Comparison of ENCODE assay signal across 20 mouse cellular contexts in the genomic region with DNA sequence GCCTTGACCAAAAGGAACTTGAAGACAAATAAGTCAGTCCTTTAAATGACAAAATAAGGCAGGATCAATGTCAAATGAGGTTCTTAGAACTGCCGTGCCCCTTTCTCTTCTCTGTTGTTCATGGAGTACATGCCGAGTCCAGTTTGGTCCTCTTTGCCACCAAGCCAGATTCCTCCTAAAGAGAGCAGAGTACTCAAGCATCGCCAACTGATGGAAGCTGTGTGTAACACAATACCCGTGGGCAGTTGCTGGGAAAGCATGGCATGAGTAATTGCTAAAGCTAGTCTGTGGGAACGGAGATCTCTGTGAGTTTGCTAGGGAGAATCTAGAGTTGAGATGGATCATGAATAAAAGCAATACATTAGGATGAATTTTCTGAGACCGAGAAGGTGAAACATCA.
A peak's percentile ranks its signal among the peaks of the same experiment; 100 is the strongest.
DNase-seq lines count a peak whose midpoint lies in the region; ATAC-seq and TF ChIP-seq lines count a peak whose summit lies in the region.
"Had no signal": no experiment of that assay in that cellular context is flagged by ENCODE, and none has a peak within 500 bp of the region (broad histone marks: within the 10 kb centered on the region; RNA-seq: fewer than 3 reads in every experiment).

No protein-coding gene starts in this region.

- H3K27ac ChIP-seq in kidney, embryonic 14.5 days (ENCODE audit: low read depth, low read length): no peak overlapping the region
- H3K27ac ChIP-seq in limb, embryonic 14.5 days (replicated peaks; ENCODE audit: low read depth, low read length): no peak overlapping the region
- no peak overlapping the region for H3K27ac ChIP-seq in limb, embryonic 10.5 days
- H3K27ac ChIP-seq: embryonic facial prominence, embryonic 12.5 days; heart, embryonic 10.5 days; limb, embryonic 13.5 days; liver, embryonic 14.5 days; lung, embryonic 15.5 days; macrophage; midbrain, embryonic 10.5 days had no signal

- WGBS in kidney, embryonic 14.5 days: 46% methylated on average over 6 of the region's 6 CpGs
- WGBS in limb, embryonic 14.5 days: 75% methylated on average over 6 of the region's 6 CpGs
- WGBS in limb, embryonic 10.5 days: 82% methylated on average over 6 of the region's 6 CpGs

- no peak overlapping the region for H3K4me3 ChIP-seq in kidney, embryonic 14.5 days (ENCODE audit: low read length)
- no peak overlapping the region for H3K4me3 ChIP-seq in limb, embryonic 14.5 days (replicated peaks; ENCODE audit: low read length)
- H3K4me3 ChIP-seq in limb, embryonic 10.5 days: no peak overlapping the region
- H3K4me3 ChIP-seq: embryonic facial prominence, embryonic 12.5 days; heart, embryonic 10.5 days; limb, embryonic 13.5 days; lung, embryonic 15.5 days; midbrain, embryonic 10.5 days had no signal

- no peaks in the 10 kb centered on the region for H3K36me3 ChIP-seq in kidney, embryonic 14.5 days (ENCODE audit: control insufficient read depth, insufficient read depth, low read length)
- no peaks in the 10 kb centered on the region for H3K36me3 ChIP-seq in limb, embryonic 14.5 days (ENCODE audit: control insufficient read depth, insufficient read depth, low read length)
- H3K36me3 ChIP-seq in limb, embryonic 10.5 days: no peaks in the 10 kb centered on the region
- H3K36me3 ChIP-seq: embryonic facial prominence, embryonic 12.5 days; heart, embryonic 10.5 days; limb, embryonic 13.5 days; lung, embryonic 15.5 days; midbrain, embryonic 10.5 days had no signal

- peak; percentile 88 for ATAC-seq in kidney, embryonic 14.5 days (ENCODE audit: low FRiP score, low TSS enrichment)
- ATAC-seq in limb, embryonic 14.5 days (ENCODE audit: low FRiP score, low read depth): no peak
- ATAC-seq: CD4-positive, CD25-positive, alpha-beta regulatory T cell, adult 4 months had no signal

- no peaks in the 10 kb centered on the region for H3K27me3 ChIP-seq in kidney, embryonic 14.5 days (ENCODE audit: control insufficient read depth, insufficient read depth, low read length)
- no peaks in the 10 kb centered on the region for H3K27me3 ChIP-seq in limb, embryonic 14.5 days (ENCODE audit: control insufficient read depth, insufficient read depth, low read length)
- no peaks in the 10 kb centered on the region for H3K27me3 ChIP-seq in limb, embryonic 10.5 days (ENCODE audit: low read depth, poor library complexity, severe bottlenecking)
- H3K27me3 ChIP-seq: embryonic facial prominence, embryonic 12.5 days; limb, embryonic 13.5 days; lung, embryonic 15.5 days had no signal

- no peaks in the 10 kb centered on the region for H3K4me1 ChIP-seq in kidney, embryonic 14.5 days (ENCODE audit: control insufficient read depth, insufficient read depth, low read length)
- H3K4me1 ChIP-seq in limb, embryonic 14.5 days (ENCODE audit: control insufficient read depth, insufficient read depth, low read length): no peaks in the 10 kb centered on the region
- H3K4me1 ChIP-seq in limb, embryonic 10.5 days: no peaks in the 10 kb centered on the region
- H3K4me1 ChIP-seq: embryonic facial prominence, embryonic 12.5 days; heart, embryonic 10.5 days; limb, embryonic 13.5 days; lung, embryonic 15.5 days; midbrain, embryonic 10.5 days had no signal

- peak; percentile 22 to 33 for DNase-seq in cerebellum, postnatal 14 days
- no peak for DNase-seq in cerebellum, adult 8-10 months
- DNase-seq in kidney, postnatal 10 days: no peak
- DNase-seq in limb, embryonic 14.5 days (ENCODE audit: low spot score): peak; percentile 28
- DNase-seq in limb, embryonic 10.5 days (ENCODE audit: low spot score): no peak
- no peak for DNase-seq in embryo, embryonic 10.5 days (ENCODE audit: low spot score)
- no peak for DNase-seq in cerebellum, postnatal 4 days (ENCODE audit: low spot score in 2 of 2)
- DNase-seq: adrenal gland, postnatal 36 days; kidney, adult 11 months; right cerebral cortex, adult 18-20 months; thymus, postnatal 14 days had no signal

- H3K4me2 ChIP-seq in kidney, embryonic 14.5 days (replicated peaks; ENCODE audit: low read depth, low read length): no peak overlapping the region
- no peak overlapping the region for H3K4me2 ChIP-seq in limb, embryonic 14.5 days (replicated peaks; ENCODE audit: low read depth, low read length, severe bottlenecking)
- H3K4me2 ChIP-seq: embryonic facial prominence, embryonic 12.5 days; limb, embryonic 13.5 days; lung, embryonic 15.5 days had no signal

- no peaks in the 10 kb centered on the region for H3K9me3 ChIP-seq in kidney, embryonic 14.5 days (ENCODE audit: control insufficient read depth, low read length)
- no peaks in the 10 kb centered on the region for H3K9me3 ChIP-seq in limb, embryonic 14.5 days (ENCODE audit: control insufficient read depth, low read length)
- no peaks in the 10 kb centered on the region for H3K9me3 ChIP-seq in limb, embryonic 10.5 days (replicated peaks)
- H3K9me3 ChIP-seq: embryonic facial prominence, embryonic 12.5 days; heart, embryonic 10.5 days; limb, embryonic 13.5 days; lung, embryonic 15.5 days; midbrain, embryonic 10.5 days had no signal

- H3K9ac ChIP-seq in kidney, embryonic 14.5 days (ENCODE audit: low read depth, low read length): no peak overlapping the region
- H3K9ac ChIP-seq in limb, embryonic 14.5 days (ENCODE audit: low read depth, low read length, severe bottlenecking): no peak overlapping the region
- H3K9ac ChIP-seq: embryonic facial prominence, embryonic 12.5 days; limb, embryonic 13.5 days; liver, embryonic 14.5 days; lung, embryonic 15.5 days had no signal

- TF ChIP-seq POLR2A in limb, embryonic 14.5 days (IDR thresholded peaks at IDR 0.05; ENCODE audit: borderline replicate concordance, extremely low read depth, insufficient read depth, insufficient read length): no peak

Comparison
In these comparisons a context has a peak if more than half of its experiments do, and no peak if none do; other contexts are left out.
1. DNase-seq: peak in cerebellum, postnatal 14 days (2 of 2) and limb, embryonic 14.5 days (single experiment); none in cerebellum, adult 8-10 months (single experiment), kidney, postnatal 10 days (single experiment), limb, embryonic 10.5 days (single experiment), embryo, embryonic 10.5 days (single experiment) and cerebellum, postnatal 4 days (0 of 2).